Mouse (Mus musculus) granulocyte monocyte progenitor cell, adult 5-6 weeks (primary cell): ENCODE measurements at regions not wholly inside any gene's neighbourhood (a gene's known extent, or its start where the extent isn't known, plus 50 kb on each side); places are given as distances from the start of the nearest gene placed in this dataset.

Experiments used
- ATAC-seq: replicated peaks from 2 replicates; pipeline ENCODE4 v1.8.0; 2016; ENCODE audit warnings: mild to moderate bottlenecking, moderate TSS enrichment, inconsistent platforms; ENCODE audit not compliant: poor library complexity, severe bottlenecking

DNA sequence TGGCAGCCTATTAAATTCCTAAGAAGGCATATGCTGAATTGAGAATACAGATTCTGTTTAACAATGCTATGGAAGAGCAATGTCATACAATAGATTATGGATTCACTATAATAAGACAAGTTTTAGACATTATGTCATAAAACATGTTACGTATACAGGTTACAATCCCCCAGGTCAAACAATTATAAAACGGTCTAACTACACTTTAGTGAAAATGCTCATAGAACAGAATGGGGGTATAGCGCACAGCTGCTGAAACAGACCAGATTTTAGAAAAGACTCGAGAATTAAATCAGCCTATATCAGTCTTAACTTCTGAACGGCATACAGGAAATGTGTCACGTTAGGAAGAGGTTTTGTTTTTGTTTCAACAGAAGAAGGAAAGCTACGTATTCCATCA lies 660.5 kb upstream of the Sel1l start:
- ATAC-seq: no peak

- ATAC-seq: no peak
Observed at GRCm38 (mm10) chr12:92508796-92509489, 660.0 kb upstream of the Sel1l start.

DNA sequence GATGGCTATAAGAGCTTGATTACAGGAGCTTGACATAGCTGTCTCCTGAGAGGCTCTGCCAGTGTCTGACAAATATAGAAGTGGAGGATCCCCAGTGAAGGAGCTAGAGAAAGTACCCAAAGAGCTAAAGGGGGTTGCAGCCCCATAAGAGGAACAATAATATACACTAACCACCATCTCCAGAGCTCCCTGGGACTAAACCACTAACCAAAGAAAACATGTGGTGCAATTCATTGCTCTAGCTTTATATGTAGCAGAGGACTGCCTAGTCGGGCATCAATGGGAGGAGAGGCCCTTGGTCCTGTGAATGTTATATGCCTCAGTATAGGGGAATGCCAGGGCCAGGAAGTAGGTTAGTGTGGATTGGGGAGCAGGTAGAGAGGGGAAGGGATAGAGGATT lies 635.0 kb upstream of the Sel1l start:
- ATAC-seq: peak; percentile 67

- no peak for ATAC-seq
Observed at GRCm38 (mm10) chr12:92474293-92475062, 625.5 kb upstream of the Sel1l start.

DNA sequence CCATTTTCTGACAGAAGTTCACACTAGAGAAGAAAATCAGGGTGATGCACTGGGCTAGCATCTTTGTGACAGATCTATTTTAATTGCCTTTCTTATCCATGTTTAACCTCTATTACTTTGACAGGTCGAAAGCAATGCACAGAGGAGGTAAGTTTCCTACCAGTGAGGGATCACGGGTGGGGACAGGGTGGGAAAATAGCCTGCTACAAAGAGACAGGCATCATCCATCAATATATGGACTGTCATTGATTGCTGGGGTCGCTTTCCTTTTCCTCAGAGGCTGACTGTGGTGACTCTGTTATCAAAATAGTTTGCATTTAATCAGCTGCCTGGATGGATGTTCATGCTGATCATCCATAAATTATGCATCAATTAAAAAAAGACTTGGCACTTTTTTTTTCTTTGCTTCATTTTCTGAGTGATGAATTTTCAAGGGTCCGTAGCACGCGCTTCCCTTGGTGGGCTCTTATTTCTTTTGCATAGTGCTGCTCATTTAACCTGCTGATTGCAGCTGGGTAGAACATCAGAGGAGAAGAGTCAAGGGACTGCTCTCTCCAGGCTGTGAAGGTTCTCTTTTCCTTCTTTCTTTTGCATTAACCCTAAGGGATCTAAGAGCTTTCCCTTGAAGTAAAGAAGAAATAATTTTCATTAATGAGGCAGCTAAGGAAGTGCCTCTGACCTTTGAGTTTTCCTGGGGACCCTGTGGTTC lies 602.3 kb upstream of the Sel1l start:
- ATAC-seq: no peak

DNA sequence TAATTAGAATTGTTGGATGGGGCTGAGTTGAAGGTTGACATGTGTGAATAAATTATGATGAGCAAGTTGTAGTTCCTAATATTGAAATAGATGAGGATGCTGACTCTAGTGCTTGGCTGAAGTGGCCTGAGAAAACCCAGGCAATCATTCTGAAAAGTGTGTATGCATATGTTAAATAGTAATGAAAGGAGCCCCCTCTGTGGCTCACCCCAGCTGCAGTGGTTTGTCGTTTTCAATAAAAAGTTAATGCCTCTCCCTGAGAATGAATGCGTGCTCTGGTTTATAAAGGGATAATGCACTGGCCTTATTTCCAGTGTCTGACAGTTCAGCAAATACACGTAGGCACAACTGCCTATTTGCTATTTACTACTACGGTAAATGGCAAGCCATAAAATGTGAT lies 569.5 kb upstream of the Sel1l start:
- no peak for ATAC-seq

DNA sequence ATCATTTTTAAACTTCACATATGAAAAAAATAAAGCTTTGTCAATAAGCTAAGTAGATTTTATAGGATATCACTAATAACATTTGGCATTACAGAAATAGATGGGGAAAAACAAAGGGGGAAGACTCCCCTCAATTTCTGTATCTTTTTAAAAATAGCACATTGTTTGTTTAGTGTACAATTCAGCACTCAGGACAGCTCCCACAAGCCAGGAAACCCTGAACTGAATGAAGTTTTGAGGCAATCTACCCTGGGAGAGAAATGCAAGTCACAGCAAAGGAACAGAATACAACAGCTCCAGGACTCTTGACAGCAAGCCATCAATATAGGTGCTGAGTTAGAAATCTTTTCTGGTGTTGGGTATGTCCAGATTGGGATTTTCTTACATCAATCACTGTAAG lies 556.5 kb upstream of the Sel1l start:
- ATAC-seq: no peak

DNA sequence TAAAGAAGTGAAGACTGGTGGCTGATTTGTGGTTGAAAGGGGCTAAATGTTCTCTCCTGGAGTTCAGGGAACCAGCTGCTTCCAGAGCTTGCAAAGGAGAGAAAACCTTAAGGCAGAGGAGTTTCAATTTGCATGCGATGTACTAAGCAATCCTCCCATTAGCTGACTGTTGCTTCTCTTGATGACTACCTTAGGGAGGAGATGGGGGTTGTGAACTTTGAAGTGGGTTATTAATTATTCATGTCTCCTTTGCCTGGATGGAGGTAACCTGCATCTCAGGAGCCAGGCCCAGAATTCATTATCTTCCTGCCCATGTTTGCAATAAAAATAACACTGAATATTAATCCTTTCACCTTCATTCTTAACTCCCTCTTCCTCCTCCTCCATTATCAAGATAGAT lies 552.0 kb upstream of the Sel1l start:
- no peak for ATAC-seq

DNA sequence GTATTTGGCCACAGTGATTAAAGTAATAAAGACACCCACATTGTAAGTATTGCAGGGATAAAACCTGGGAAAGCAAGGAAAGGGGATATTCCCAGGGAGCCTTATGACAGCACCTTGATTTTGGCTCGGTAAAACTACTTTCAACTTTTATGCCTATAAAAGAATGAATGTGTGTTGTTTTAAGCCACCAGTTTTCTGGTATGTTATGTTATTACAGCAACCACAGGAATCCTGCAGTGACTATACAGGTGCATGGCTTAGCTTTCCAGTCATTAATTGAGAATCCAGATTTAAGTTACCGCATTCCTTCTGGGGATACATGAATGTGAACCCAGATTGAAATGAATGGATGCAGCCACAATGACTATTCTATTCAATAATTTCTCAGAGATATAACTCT lies 537.2 kb upstream of the Sel1l start:
- no peak for ATAC-seq

DNA sequence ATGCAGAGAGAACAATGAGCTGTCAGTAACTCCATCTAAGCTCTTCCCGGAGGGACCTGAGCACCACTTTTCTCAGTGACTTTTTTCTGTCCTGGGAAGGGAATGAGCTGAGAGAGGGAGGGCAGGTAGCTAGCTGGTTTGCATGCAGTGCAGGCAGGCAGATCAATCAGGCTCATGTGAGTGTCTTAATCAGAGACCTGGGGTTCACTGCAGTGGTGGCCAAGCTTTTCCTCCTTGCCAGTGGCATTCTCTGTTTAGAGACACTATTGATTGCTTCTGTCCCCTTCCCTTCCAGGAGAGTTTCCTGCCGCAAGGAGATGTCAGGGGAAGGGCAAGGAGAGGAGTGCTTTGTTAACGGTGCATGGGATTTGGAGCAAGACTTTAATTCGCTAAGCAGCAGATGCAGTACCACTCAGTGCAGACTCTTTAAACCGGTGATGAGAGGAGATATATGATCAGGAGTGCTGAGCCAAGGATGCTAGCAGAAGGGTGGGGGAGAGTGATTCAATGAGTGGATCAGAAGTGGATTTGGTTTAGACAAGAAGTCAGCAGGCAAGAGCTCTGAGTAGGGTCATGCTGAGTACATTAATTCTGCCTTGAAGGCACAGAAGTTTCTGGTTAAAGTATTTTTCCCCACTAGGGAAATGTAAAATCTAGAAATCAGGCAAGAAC lies 535.4 kb upstream of the Sel1l start:
- no peak for ATAC-seq

DNA sequence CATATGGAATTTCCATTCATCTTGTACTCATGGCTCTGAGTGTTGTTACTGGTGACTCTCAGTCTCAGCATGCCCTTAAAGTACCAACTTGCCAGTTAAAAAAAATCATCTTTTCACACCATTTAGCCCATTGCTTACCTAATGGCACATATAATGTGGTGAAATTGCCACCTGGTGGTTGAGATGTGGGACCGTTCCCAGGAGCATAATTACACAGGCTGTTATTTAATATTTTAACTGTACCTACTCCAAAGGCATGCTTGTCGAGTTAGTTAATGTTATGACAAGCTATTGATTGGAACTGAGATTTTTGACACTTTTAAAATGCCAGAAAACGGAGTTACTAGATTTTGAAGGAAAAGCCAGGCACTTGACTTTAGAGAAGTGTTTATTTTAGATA lies 530.2 kb upstream of the Sel1l start:
- ATAC-seq: no peak

DNA sequence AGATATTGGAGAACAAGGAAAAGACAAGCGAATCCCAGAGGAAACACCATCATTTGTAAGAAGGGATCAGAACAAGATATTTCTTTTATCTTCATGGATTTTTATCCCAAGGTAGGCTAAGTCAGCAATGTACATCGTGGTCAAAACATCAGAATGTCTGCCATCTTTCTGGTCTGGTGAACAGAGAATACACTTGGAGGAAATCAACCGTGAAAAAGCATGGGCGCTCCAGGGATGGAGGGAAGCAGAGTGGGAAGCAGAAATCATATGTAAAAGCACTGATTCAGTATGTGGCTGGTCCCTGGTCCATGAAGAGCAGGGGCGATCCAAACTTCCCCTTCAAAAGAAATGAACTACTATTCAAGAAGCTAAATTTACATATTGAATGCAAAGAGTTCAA lies 517.0 kb upstream of the Sel1l start:
- ATAC-seq: no peak

DNA sequence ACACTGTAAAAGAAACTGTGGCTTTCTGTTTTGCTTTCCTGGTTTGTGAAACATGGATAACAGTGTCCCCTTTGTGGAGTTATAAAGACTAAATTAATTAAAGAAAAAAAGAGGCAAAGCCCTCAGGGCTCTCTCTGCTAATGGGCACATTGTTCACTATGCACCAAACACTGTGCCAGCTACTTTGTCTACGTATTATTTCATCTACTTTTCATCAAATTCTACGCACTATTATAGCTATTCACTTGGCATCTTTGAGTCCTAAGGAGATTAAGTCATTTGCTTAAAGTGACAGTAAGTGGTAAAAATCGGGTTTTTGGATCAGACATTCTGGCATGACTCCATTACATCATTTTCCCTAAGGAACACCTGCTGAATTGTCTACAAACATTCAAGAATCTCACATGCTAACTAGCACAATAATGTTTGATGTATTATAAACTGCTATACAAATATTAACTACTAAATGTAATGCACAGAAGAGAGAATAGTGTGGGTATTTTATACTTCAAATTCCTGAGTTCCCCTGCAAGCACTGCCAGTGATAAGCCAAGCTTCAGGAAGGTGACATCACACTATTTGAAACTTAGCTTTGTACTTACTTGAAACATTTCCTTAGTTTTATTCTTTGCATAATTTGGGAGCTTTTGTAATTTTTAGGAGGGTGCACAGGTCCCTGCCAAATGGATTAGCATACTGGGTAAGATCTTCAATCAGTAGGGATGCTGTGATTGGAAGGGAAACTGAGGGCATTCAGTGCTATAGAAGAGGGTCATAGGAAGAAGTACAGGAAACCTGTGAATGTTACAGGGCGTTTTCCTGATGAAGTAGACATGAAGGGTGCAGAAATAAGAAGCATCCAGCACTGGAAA lies 504.7 kb upstream of the Sel1l start:
- ATAC-seq: no peak

DNA sequence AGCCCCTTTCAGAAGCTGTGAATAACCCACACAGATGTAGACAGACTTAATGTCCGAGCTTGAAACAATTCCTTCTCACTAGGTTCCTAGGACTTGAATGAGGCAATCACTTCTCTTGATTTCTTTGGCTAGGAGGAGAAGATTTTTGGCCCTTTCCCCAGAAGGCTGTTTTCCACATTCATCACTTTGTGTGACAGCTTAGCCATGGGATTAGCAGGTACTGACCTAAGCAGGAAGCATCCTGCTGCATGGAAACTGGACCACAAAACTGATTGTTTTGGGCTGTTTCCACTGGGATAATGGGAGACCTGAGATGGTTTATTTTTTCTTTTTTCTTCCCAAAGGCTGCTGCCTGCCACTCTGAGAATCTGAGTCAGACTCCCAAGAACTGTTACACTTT lies 469.3 kb upstream of the Sel1l start:
- ATAC-seq: no peak

- no peak for ATAC-seq
Observed at GRCm38 (mm10) chr12:92317609-92318008, 468.7 kb upstream of the Sel1l start.

GRCm38 (mm10) chr12:92316285-92316684 lies 467.3 kb upstream of the Sel1l start:
- no peak for ATAC-seq

- ATAC-seq: no peak
Observed at GRCm38 (mm10) chr12:92315820-92316219, 466.9 kb upstream of the Sel1l start.

DNA sequence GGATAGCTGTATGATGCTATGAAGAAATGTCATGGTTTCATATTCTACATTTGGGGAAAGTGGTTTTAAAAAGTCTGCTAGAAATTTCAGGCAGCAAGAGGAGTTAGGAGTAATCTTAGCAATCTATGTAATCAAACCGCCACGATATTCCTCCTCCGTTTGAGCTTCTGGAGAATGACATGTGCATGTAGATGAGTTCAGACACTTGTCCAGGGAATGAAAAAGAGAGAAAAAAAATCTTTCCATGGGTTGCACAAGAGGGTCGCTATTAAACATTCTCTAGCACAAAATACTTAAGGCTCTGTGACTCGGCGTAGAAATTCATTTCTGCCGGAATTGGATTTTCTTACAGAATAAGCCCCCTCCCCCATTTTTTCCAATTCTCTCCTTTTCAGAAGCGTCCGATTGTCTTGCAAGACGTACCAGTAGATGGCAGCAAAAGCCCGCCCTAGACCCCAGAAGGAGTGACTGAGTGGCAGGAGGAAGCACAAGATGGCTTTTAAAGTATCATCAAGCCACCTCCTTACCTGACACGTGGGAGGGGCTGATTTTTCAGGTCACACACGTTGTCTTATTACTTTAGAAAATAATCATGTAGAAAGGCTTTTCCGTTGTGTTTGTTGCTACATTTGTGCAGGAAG lies 454.1 kb upstream of the Sel1l start:
- peak; percentile 95 for ATAC-seq

GRCm38 (mm10) chr12:92294887-92295286 lies 445.9 kb upstream of the Sel1l start:
- ATAC-seq: no peak

GRCm38 (mm10) chr12:92293341-92293720 lies 444.4 kb upstream of the Sel1l start:
- no peak for ATAC-seq
